Mouse (Mus musculus): ENCODE data around the gene Axdnd1.

- TF ChIP-seq POLR2A (IDR thresholded peaks at IDR 0.05; ENCODE audit: insufficient read depth, low read depth, low read length) (no peak), CTCF (IDR thresholded peaks at IDR 0.05) (no peak), EP300 (IDR thresholded peaks at IDR 0.05; ENCODE audit: insufficient read depth, low read depth, low read length) (no peak)
Measured at GRCm38 (mm10) chr1:156455005-156455758, 34.2 kb upstream of the Axdnd1 start.

Data from heart, adult 2 months (tissue).